Mouse (Mus musculus) embryonic facial prominence, embryonic 15.5 days (tissue): ENCODE results near the gene Macf1. TPM values are rescaled to one million over a fixed set of nuclear protein-coding genes. Genes with fewer than 3 reads are reported as not detected.
A peak's percentile ranks its signal among the peaks of the same experiment; 100 is the strongest.
"Not testable (repeated sequence)": the region's sequence is repeated elsewhere in the genome, so short reads cannot be mapped to it uniquely, and the experiment has no call there.

Experiments
- ATAC-seq: fragments of 200-750 bp; cut with Nextera tagmentation; 2 replicates; pipeline ENCODE4 v1.8.0; 2017; ENCODE audit warnings: low read depth, moderate TSS enrichment; ENCODE audit not compliant: insufficient number of reproducible peaks, low FRiP score, low TSS enrichment
- H3K27ac ChIP-seq: fragments of 300-500 bp; sonication (generic); replicated peaks from 2 replicates; pipeline ENCODE4 v1.5.1; 2015; ENCODE audit warnings: mild to moderate bottlenecking, inconsistent platforms
- H3K27me3 ChIP-seq: fragments of 300-500 bp; sonication (generic); 2 replicates; pipeline ENCODE4 v1.6.1; 2015; ENCODE audit warnings: inconsistent platforms
- H3K36me3 ChIP-seq: fragments of 300-500 bp; sonication (generic); 2 replicates; pipeline ENCODE4 v1.6.1; 2015; ENCODE audit warnings: mild to moderate bottlenecking, inconsistent platforms
- H3K4me1 ChIP-seq: fragments of 300-500 bp; sonication (generic); 2 replicates; pipeline ENCODE4 v1.6.1; 2015; ENCODE audit warnings: inconsistent platforms
- H3K4me2 ChIP-seq: fragments of 300-500 bp; sonication (generic); replicated peaks from 2 replicates; pipeline ENCODE4 v1.6.1; 2015; ENCODE audit warnings: mild to moderate bottlenecking, inconsistent platforms
- H3K4me3 ChIP-seq: fragments of 300-500 bp; sonication (generic); replicated peaks from 2 replicates; pipeline ENCODE4 v1.5.1; 2015; ENCODE audit warnings: mild to moderate bottlenecking, inconsistent platforms
- H3K9ac ChIP-seq: fragments of 300-500 bp; sonication (generic); 2 replicates; pipeline ENCODE4 v1.6.1; 2015; ENCODE audit warnings: inconsistent platforms
- H3K9me3 ChIP-seq: fragments of 300-500 bp; sonication (generic); replicated peaks from 2 replicates; pipeline ENCODE4 v1.6.1; 2016; ENCODE audit warnings: inconsistent platforms
- WGBS: fragments of 180-500 bp; shearing (Covaris S2); methylation state at CpG from one replicate; pipeline ENCODE4 v1.1.7; 2015; 5-methylcytosine and 5-hydroxymethylcytosine counted together
- microRNA-seq: library from miRNA; unstranded; fragments of <30 nt; microRNA quantifications from one replicate; pipeline ENCODE4, GENCODE M21; 2016; ENCODE audit warnings: borderline number of aligned reads
- polyA plus RNA-seq: library from polyadenylated mRNA; unstranded; fragments of >200 nt; fragmentation: Nextera tagmentation; extraction: Ambion mirVana; gene quantifications from 2 replicates; pipeline ENCODE4 v1.2.1, GENCODE M21; 2015

The Macf1 gene
- polyA plus RNA-seq, 1 experiment from 2014 or later = 42.5 TPM

GRCm38 (mm10) chr4:123322910-123323309 is 361.2 kb downstream of the Macf1 start:
- H3K36me3 ChIP-seq, H3K9me3 ChIP-seq, H3K27ac ChIP-seq, ATAC-seq, H3K9ac ChIP-seq, H3K4me1 ChIP-seq: not testable (repeated sequence)
- peak overlapping the region; percentile 30 for H3K4me3 ChIP-seq
- peaks cover 16% of the 10 kb centered on the region for H3K27me3 ChIP-seq
- H3K4me2 ChIP-seq = peak overlapping the region; percentile 48
- 12% methylated on average over 29 of the region's 38 CpGs for WGBS

GRCm38 (mm10) chr4:123314497-123314896 is 369.7 kb downstream of the Macf1 start:
- Histone ChIP-seq H3K9me3 (no peaks in the 10 kb centered on the region), H3K9ac (no peak overlapping the region), H3K27me3 (no peaks in the 10 kb centered on the region), H3K4me2 (no peak overlapping the region), H3K27ac (no peak overlapping the region), H3K36me3 (no peaks in the 10 kb centered on the region), H3K4me3 (no peak overlapping the region), H3K4me1 (no peaks in the 10 kb centered on the region)
- WGBS = 75% methylated on average over 3 of the region's 3 CpGs
- no peak for ATAC-seq

GRCm38 (mm10) chr4:123313010-123313409 is 371.1 kb downstream of the Macf1 start:
- H3K9me3 ChIP-seq = no peaks in the 10 kb centered on the region
- ATAC-seq = no peak
- no peak overlapping the region for H3K4me3 ChIP-seq
- no peak overlapping the region for H3K9ac ChIP-seq
- H3K36me3 ChIP-seq = no peaks in the 10 kb centered on the region
- no peak overlapping the region for H3K4me2 ChIP-seq
- H3K4me1 ChIP-seq = no peaks in the 10 kb centered on the region
- no peak overlapping the region for H3K27ac ChIP-seq
- no peaks in the 10 kb centered on the region for H3K27me3 ChIP-seq
- WGBS = 84% methylated on average over 6 of the region's 6 CpGs

DNA sequence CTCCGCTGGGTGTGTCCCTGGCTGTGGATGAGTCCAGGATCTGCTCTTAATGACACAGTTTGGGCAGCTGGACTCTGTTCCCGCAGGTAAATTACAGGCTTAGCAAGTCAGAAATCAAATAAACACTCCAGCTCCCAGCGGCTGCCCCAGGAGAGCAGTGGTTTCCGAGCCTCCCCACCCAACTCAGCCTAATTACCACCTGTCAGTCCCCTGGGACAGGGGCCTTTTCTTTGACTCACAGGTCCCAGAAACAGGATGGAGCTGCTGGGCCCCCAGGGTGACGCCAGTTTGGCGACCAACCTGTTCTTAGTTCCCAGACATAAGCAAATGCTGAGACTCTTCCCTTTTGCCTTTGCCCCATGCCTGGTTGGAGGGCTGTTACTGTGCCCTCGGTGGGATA is 372.3 kb downstream of the Macf1 start:
- Histone ChIP-seq H3K27ac (no peak overlapping the region), H3K9ac (no peak overlapping the region), H3K9me3 (no peaks in the 10 kb centered on the region), H3K4me1 (no peaks in the 10 kb centered on the region), H3K4me2 (no peak overlapping the region), H3K27me3 (no peaks in the 10 kb centered on the region), H3K36me3 (no peaks in the 10 kb centered on the region), H3K4me3 (no peak overlapping the region)
- 72% methylated on average over 7 of the region's 7 CpGs for WGBS
- ATAC-seq = no peak

DNA sequence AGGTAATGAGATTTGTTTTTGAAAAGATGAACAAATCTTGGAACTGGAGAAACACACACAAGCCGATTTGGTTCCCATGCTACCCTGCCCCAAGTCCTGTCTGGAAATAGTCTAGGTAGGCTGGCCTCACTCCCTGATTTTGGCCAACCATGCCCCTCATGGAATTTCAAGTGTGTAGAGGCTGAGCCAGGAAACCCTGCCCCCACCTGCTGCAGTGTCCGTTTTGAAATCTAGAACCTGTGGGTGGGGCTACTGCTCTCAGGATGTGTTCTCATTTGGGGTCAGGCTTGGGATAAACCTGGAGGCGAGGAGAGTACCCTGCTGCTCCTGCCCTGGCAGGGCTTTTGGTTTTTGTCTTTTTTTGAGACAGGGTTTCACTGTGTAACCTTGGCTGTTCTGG is 375.9 kb downstream of the Macf1 start:
- Histone ChIP-seq H3K27me3 (no peaks in the 10 kb centered on the region), H3K4me1 (no peaks in the 10 kb centered on the region), H3K36me3 (peaks cover 10% of the 10 kb centered on the region), H3K4me3 (no peak overlapping the region), H3K9ac (no peak overlapping the region), H3K9me3 (no peaks in the 10 kb centered on the region), H3K4me2 (no peak overlapping the region), H3K27ac (no peak overlapping the region)
- WGBS = 52% methylated on average over 3 of the region's 3 CpGs
- no peak for ATAC-seq

DNA sequence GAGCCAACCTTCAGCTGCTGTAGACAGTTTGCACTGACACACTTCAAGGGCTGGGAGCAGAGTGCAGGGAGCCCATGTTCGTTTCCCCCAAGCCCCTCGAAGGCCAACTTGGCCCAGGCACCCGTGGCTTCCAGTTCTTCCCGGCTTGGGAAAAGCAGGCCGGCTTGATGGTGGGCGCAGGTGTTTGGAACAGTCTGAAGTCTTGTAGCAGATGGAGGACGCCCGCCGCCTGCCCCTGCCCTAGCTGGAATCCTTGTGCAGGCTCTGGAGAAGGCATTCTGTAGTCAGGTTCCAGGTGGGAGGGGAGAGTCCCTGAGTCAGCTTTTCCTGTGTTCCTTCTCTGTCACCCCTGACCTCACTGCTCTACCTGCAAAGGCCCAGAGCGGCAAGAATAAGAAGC is 377.2 kb downstream of the Macf1 start:
- Histone ChIP-seq H3K4me3 (no peak overlapping the region), H3K36me3 (peaks cover 23% of the 10 kb centered on the region), H3K27me3 (no peaks in the 10 kb centered on the region), H3K4me2 (no peak overlapping the region), H3K27ac (no peak overlapping the region), H3K9ac (no peak overlapping the region), H3K4me1 (no peaks in the 10 kb centered on the region), H3K9me3 (no peaks in the 10 kb centered on the region)
- no peak for ATAC-seq
- WGBS = 83% methylated on average over 10 of the region's 10 CpGs

DNA sequence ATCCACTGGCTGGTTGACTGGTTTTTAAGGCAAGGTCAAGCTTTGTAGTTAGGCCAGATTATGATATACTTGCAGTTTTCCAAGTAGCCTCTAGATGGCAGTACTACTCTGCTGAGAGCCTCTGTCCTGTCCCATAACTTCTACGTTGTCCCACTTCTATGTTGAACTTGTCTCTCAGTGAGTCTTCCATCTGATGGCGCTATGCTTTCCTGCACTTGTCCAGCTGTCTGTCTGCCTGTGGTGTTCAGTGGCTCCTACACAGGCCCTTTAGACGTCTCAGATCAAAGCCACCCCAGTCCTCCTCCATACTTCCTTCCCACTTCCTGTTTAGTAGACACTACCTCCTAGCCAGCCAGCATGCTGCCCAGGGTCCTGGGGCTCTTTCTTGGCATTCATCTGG is 378.4 kb downstream of the Macf1 start:
- H3K9ac ChIP-seq = no peak overlapping the region
- H3K27me3 ChIP-seq = no peaks in the 10 kb centered on the region
- ATAC-seq = peak; percentile 31; the same call in 1 of the 2 replicates
- H3K36me3 ChIP-seq = peaks cover 32% of the 10 kb centered on the region
- no peak overlapping the region for H3K4me2 ChIP-seq
- H3K4me1 ChIP-seq = no peaks in the 10 kb centered on the region
- no peak overlapping the region for H3K4me3 ChIP-seq
- WGBS = 20% methylated on average over 3 of the region's 3 CpGs
- no peaks in the 10 kb centered on the region for H3K9me3 ChIP-seq
- H3K27ac ChIP-seq = no peak overlapping the region

Small RNA genes lying within 50 kb of the gene (microRNA-seq; reads per million reads assigned to microRNA genes)
- not detected for gene Mir6398

Other genes starting within 250 kb of the Macf1 start
- gene Ndufs5, start 33.8 kb upstream of the Macf1 start, polyA plus RNA-seq = 313 and 333 TPM in 2 replicates
- gene Akirin1, start 66.0 kb upstream of the Macf1 start, polyA plus RNA-seq = 56.0 and 56.1 TPM in 2 replicates
- 7.1 and 7.4 TPM in 2 replicates for gene Rhbdl2, start 103.5 kb upstream of the Macf1 start, polyA plus RNA-seq
- 0.09 and 0.12 TPM in 2 replicates for gene 4933427I04Rik, start 175.3 kb upstream of the Macf1 start, polyA plus RNA-seq
- gene Mycbp, start 220.5 kb upstream of the Macf1 start, polyA plus RNA-seq = 72.4 and 80.1 TPM in 2 replicates
- 57.1 and 57.3 TPM in 2 replicates for gene Rragc, start 233.1 kb upstream of the Macf1 start, polyA plus RNA-seq
- not detected in 2 replicates for gene 4930535I16Rik, start 233.7 kb upstream of the Macf1 start, polyA plus RNA-seq